Mouse (Mus musculus) 416B (cell line): Measurements from ENCODE around the gene Fam193a.
A peak's percentile ranks its signal among the peaks of the same experiment; 100 is the strongest.

Experiments used
- DNase-seq: peaks from one replicate; pipeline ENCODE4 v3.0.0; 2011; ENCODE audit warnings: low read depth

Fam193a gene

DNA sequence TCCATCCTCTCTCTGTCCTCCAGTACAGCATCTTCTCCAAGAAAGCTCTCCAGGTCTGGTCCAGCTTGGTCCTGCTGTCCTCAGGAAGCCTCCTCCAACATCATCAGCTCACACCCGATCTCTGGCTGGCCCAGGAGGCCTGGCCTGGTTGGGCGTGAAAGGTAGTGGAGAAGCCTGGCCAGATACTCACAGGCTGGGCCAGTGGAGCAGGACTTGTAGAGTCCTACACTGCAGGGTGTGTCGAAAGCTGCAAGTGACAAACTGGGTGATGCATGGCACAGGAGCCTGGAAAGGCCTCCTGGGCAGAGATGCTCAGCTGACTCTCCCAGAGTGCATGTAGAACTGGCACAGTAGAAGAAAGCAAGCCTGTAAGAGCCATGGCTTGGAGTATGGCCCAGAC, 151.6 kb downstream of the Fam193a start:
- no peak for DNase-seq

DNA sequence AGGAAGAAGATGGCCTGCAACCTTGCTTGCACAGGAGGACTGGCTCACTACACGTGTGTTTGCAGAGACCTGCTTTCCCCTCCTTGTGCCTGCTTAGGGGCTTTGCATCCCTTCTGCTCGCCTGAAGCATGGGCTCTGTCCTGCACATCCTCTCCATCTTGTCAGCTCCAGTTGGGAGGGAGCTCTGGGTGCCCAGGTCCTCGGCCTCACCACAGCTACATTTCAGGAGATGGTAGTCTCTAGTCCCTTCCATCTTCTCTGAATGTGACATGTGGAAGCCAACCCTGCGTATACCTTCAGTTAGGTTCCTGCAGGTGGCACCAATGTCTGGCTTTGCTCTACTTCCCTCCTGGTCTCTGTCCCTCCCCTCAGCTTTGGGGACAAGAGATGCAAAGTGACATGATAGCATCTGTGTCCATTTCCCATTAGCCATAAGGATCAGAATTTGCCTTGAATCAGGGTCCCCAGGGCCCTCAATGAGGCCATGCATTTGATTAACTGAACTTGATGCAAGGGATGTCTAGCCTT, 154.3 kb downstream of the Fam193a start:
- peak; percentile 70 for DNase-seq

DNA sequence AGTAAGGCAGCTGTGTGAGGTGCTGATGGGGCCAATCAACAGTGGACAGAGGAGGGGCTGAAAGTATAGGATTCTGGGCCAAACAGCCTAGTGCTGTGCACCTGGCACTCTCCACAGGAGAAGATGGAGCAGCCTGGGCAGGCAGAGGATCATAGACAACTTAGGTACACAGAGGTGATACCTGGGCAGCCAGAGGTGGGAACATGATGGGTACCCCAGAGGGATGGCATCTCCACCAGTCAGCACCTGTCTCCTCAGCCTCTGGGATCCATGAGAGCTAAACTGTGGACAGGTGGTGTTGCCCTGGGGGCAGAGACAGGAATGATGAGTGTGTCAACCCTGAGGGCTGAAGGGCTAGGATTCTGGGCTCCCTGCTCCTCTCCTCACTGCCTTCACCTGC, 154.8 kb downstream of the Fam193a start:
- DNase-seq = no peak

DNA sequence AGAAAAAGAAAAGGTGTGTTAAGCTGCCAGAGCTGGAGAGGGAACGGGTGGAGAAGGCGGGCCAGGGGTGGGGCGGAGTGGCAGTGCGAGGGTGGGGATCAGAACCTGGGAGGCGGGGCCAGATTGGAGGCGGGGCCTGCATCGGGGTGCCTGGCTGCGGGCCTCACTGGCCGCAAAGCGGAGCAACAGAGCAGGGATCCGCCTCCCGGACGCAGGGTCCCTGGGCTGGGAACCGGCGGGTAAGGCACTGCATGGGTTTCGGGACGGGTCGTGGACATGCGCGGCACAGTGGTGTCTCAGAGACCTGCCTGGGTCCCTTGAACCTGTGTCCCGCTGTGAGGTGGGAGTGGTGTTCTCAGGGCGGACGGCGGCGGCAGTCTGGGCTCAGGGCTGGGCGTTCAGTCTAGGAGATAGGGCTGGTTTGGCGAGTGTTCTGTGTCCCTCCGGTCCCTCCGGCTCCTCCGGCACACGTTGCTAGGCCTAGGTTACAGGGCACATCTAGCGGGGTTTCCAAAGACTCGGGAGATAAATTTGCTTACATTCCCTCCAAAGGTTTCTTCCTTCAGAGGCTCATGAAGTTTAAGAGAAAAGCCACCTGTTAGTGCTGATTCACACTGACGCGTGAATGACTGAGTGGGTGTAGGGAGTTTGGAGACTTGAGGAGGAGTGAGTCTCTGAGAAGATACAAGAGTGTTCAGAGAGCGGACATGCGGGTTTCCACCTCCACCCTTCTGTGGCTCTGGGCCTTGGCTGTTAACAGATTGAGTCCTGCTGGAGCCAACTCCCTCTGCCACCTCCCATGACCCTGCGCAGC, 156.1 kb downstream of the Fam193a start, which contains the start of gene Sh3bp2:
Sh3bp2 (plus strand) TSS at position 176 of the 814 bp plus-strand sequence.
- peak; percentile 90 for DNase-seq

DNA sequence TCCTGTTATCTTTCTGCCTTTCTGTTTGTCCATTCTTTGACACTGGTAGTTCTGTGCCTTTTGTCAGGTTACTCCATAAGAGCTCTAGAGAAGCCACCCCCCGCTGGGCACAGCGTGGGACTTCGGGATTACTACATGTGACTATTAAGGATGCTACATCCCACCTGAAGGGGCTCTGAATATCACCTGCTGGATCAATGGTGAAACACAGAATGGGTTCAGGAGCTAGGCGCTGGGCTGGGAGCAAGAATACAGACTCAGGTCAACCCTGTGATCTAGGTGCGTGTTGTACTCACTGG, 156.7 kb downstream of the Fam193a start:
- no peak for DNase-seq

DNA sequence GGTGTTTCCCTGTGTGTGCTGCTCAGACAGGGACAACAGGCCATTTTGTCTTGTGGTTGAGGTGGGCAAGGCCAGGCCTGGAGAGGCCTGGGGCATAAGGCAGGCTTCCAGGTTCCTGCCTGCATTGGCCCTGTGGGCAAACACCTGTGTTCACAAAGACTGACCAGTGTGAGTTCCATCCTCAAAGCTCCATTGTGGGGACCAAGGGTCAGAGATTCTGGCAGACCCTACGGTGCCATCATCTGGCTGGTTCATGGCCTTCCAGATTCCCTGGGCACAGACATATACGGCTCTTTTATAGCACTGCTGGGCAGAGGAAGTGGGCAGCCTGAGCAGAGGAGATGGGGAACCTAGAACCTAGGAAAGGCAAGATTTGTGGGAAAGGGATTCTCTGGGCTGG, 157.6 kb downstream of the Fam193a start:
- no peak for DNase-seq

DNA sequence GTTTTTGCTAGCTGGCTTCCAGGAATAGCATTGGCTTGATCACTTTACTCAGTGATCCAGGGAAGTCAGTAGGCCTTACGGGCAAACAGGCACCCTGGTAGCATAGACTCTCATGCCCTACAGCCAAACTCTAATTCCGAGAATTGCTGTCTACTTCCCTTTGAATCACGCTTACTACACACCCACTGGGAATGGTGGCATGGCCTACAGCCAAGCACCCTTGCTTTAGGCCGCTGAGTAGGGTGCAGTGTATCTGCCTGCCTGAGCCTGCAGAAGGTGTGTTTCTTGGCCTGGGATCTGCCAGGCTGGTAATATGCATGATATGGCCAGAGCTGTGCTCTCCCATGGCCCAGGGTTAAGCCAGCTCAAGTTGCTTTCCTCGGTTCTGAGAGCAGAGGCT, 159.0 kb downstream of the Fam193a start:
- no peak for DNase-seq

DNA sequence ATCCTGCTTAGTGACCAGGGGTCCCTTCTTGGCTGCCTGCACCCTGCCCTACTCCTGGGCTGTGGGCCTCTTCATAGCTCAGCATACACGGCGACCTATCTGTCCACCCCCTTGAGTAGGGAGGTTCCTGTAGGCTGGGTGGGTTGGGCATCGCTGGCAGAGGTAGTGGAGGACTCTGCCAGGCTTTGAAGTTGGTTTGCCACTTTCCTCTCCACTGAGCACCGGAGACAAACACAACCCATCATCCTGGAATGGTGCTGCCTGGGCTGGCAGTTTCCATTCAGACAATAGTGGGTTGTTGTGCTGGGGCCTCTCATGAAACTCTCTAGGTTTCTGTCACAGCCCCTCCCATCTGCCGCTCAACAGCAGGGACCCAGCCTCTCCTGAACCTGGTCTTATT, 160.4 kb downstream of the Fam193a start:
- DNase-seq = no peak

DNA sequence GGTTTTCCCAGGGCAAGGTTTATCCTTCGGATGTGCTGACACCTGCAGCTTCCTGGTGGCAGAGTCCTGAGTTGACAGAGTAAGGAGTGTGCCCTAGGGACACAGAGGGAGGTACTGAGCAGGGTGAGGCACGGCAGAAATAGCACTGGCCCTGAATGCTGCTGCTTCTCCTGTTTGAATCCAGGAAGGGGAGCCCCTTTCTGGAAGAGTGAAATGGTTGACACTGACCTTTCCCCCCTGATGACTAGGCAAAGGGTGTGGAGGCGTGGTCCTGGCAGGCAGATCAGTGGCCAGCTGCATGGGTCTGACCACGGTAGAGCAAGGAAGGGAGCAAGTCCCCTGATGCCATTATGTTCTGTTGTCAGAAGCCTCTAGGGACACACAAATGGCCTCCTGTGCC, 161.0 kb downstream of the Fam193a start:
- DNase-seq = peak; percentile 44

DNA sequence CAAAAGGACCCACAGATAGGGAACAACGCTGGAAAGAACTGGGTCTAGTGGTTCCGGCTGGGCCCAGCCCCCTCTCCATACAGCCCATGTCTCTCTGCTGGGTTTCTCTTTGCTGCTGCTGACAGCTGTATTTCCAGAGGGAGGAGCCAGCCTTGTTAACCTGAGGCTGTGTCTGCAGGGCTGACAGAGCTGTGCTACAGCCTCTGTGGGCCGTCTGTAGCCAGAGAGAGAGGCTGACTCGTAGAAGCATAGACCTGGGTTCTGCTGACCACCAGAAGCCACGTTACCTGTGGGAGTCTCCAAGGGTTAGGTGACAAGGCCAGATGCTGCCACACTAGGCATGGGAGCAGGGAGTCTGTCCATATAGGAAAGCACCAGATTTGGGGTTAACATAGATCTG, 163.3 kb downstream of the Fam193a start:
- no peak for DNase-seq

DNA sequence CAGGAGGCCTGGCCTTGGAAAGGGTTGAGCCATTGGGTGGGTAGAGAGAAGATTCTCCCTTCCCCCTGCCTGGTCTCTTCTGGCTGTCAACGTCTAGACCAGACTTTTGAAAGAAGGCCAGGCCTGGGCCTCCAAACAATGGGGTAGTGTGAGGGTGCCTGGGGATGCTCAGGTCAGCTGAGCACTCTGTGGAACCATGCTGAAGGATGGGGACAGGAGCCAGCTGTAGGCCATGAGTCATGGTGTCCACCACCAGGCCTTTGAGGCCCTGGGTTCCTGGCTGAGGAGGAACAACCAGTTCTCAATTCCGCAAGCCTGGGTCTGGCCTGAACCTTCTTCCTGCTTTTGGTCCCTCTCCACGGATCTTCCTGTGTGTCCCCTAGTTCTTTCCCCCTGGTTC, 164.1 kb downstream of the Fam193a start:
- DNase-seq = peak; percentile 60

DNA sequence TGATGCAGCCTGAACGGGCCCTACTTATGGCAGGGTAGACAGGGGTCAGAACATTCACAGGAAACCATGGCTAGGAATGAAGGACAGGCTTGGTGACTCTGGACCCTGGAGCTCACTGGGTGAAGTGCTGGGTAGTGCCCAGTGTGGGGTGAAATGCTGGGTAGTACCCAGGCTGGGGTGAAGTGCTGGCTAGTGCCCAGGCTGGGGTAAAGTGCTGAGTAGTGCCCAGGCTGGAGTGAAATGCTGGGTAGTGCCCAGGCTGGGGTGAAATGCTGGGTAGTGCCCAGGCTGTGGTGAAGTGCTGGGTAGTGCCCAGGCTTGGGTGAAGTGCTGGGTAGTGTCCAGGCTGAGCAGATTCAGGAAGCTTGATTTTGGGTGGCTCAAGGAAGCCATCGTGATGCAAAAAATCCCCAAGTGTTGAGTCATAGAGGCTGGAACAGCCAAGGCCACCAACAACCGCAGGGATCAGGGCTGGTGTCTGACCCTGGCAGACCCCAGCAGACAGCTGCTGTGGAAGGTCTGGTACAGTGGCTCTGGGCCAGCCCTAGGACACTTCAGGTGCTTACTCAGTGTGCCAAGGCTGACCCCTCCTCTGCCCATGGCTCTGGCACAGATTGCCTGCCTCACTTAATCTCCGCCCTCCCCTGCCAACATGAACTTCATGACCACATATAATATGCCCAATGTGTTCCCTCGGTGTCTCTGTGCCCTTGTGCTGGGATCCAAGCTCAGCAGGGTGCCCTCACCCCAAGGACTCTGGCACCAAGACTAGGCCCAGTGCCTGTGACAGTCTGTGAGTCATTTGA, 165.2 kb downstream of the Fam193a start:
- DNase-seq = peak; percentile 96

DNA sequence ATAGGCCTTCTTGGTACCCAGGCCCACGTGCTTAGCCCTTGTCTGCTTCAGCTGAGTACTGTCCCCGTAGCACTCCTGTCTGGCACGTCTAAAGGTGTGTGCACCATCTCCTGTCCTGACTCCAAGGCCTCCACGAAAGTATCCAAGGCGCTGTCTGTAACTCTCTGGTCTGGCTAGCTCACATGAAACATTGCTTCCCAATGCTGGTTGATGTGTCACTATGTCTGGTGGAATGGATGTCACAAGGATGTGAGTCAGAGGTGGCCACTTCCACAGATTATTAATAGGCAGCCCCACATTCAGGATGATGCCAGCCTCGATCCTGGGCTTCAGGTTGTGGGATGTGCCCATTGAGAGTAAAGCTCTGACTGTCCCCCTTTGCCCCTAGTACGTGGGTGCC, 166.1 kb downstream of the Fam193a start:
- DNase-seq = peak; percentile 80
